Mouse (Mus musculus) forebrain, embryonic 14.5 days (tissue): ENCODE results near the gene Tbx3. TPM values are rescaled to one million over a fixed set of nuclear protein-coding genes. Genes with fewer than 3 reads are reported as not detected.

ENCODE experiments used
- ATAC-seq: fragments of 200-750 bp; cut with Nextera tagmentation; 2 replicates; pipeline ENCODE4 v1.8.0; 2017; ENCODE audit warnings: mild to moderate bottlenecking, moderate library complexity
- DNase-seq: peaks from one replicate; pipeline ENCODE4 v3.0.0-alpha.2; 2015; ENCODE audit warnings: low spot score
- H3K27ac ChIP-seq: fragments of 300-500 bp; sonication (generic); 2 replicates; pipeline ENCODE4 v1.5.1; 2014; ENCODE audit warnings: low read depth, mild to moderate bottlenecking, control low read depth, low read length, moderate library complexity
- H3K27me3 ChIP-seq: fragments of 300-500 bp; sonication (generic); replicated peaks from 2 replicates; pipeline ENCODE4 v1.6.1; 2014; ENCODE audit warnings: low read length, control low read depth, mixed read lengths; ENCODE audit not compliant: control insufficient read depth, insufficient read depth
- H3K36me3 ChIP-seq: fragments of 300-500 bp; sonication (generic); 2 replicates; pipeline ENCODE4 v1.6.1; 2014; ENCODE audit warnings: low read length, control low read depth; ENCODE audit not compliant: control insufficient read depth, insufficient read depth
- H3K4me1 ChIP-seq: fragments of 300-500 bp; sonication (generic); 2 replicates; pipeline ENCODE4 v1.6.1; 2014; ENCODE audit warnings: antibody characterized with exemption, low read length, control low read depth; ENCODE audit not compliant: control insufficient read depth, insufficient read depth
- H3K4me2 ChIP-seq: fragments of 300-500 bp; sonication (generic); 2 replicates; pipeline ENCODE4 v1.6.1; 2014; ENCODE audit warnings: mild to moderate bottlenecking, control low read depth, low read length
- H3K4me3 ChIP-seq: fragments of 300-500 bp; sonication (generic); 2 replicates; pipeline ENCODE4 v1.5.1; 2014; ENCODE audit warnings: low read depth, low read length, control low read depth
- H3K9ac ChIP-seq: fragments of 300-500 bp; sonication (generic); 2 replicates; pipeline ENCODE4 v1.6.1; 2014; ENCODE audit warnings: mild to moderate bottlenecking, low read length, control low read depth, moderate library complexity
- H3K9me3 ChIP-seq: fragments of 300-500 bp; sonication (generic); replicated peaks from 2 replicates; pipeline ENCODE4 v1.6.1; 2016; ENCODE audit warnings: low read length, control low read depth, mixed read lengths; ENCODE audit not compliant: control insufficient read depth
- WGBS: fragments of 180-500 bp; shearing (Covaris S2); extraction: QIAGEN DNeasy Blood & Tissue Kit; methylation state at CpG from one replicate; pipeline ENCODE4 v1.1.7; 2014; 5-methylcytosine and 5-hydroxymethylcytosine counted together
- polyA plus RNA-seq: library from polyadenylated mRNA; unstranded; fragments of >200 nt; fragmentation: Nextera tagmentation; extraction: Ambion mirVana; gene quantifications from 2 replicates; pipeline ENCODE4 v1.2.1, GENCODE M21; 2014

The Tbx3 gene
- polyA plus RNA-seq, 1 experiment from 2014 or later: 1.7 TPM

- Histone ChIP-seq H3K27me3 (peaks cover 84% of the 10 kb centered on the region), H3K4me3 (no peak overlapping the region), H3K9me3 (no peaks in the 10 kb centered on the region), H3K4me1 (no peaks in the 10 kb centered on the region), H3K9ac (no peak overlapping the region), H3K27ac (no peak overlapping the region), H3K36me3 (no peaks in the 10 kb centered on the region), H3K4me2 (no peak overlapping the region)
- ATAC-seq (no peak), DNase-seq (no peak)
- 3% methylated on average over 6 of the region's 6 CpGs for WGBS
These were observed 12.7 kb upstream of the Tbx3 start for GRCm38 (mm10) chr5:119657804-119658203.

GRCm38 (mm10) chr5:119658396-119658795, 12.1 kb upstream of the Tbx3 start:
- no peak overlapping the region for H3K4me3 ChIP-seq
- no peaks in the 10 kb centered on the region for H3K36me3 ChIP-seq
- peaks cover 84% of the 10 kb centered on the region for H3K27me3 ChIP-seq
- no peak overlapping the region for H3K4me2 ChIP-seq
- DNase-seq (no peak), ATAC-seq (no peak)
- WGBS: 0% methylated on average over 5 of the region's 5 CpGs
- H3K27ac ChIP-seq: no peak overlapping the region
- no peak overlapping the region for H3K9ac ChIP-seq
- no peaks in the 10 kb centered on the region for H3K4me1 ChIP-seq
- H3K9me3 ChIP-seq: no peaks in the 10 kb centered on the region

GRCm38 (mm10) chr5:119659041-119659440, 11.4 kb upstream of the Tbx3 start:
- ATAC-seq (no peak), DNase-seq (no peak)
- no peaks in the 10 kb centered on the region for H3K36me3 ChIP-seq
- H3K27me3 ChIP-seq: peaks cover 85% of the 10 kb centered on the region
- H3K4me1 ChIP-seq: no peaks in the 10 kb centered on the region
- H3K9me3 ChIP-seq: no peaks in the 10 kb centered on the region
- WGBS: 2% methylated on average over 3 of the region's 3 CpGs
- no peak overlapping the region for H3K4me3 ChIP-seq
- no peak overlapping the region for H3K27ac ChIP-seq
- H3K9ac ChIP-seq: no peak overlapping the region
- no peak overlapping the region for H3K4me2 ChIP-seq

GRCm38 (mm10) chr5:119660526-119661410, 9.7 kb upstream of the Tbx3 start:
- 1% methylated on average over 25 of the region's 25 CpGs for whole genome bisulfite sequencing

GRCm38 (mm10) chr5:119661474-119661873, 9.0 kb upstream of the Tbx3 start:
- Histone ChIP-seq H3K27me3 (peaks cover 89% of the 10 kb centered on the region), H3K4me1 (no peaks in the 10 kb centered on the region), H3K36me3 (no peaks in the 10 kb centered on the region), H3K4me2 (no peak overlapping the region), H3K9me3 (no peaks in the 10 kb centered on the region), H3K4me3 (no peak overlapping the region), H3K27ac (no peak overlapping the region), H3K9ac (no peak overlapping the region)
- ATAC-seq (no peak), DNase-seq (no peak)
- 2% methylated on average over 11 of the region's 11 CpGs for WGBS

More at GRCm38 (mm10) chr5:119660526-119661410, 9.7 kb upstream of the Tbx3 start:
- Histone ChIP-seq H3K27me3 (peaks cover 88% of the 10 kb centered on the region), H3K4me2 (no peak overlapping the region), H3K4me3 (no peak overlapping the region), H3K27ac (no peak overlapping the region), H3K9me3 (no peaks in the 10 kb centered on the region), H3K4me1 (no peaks in the 10 kb centered on the region), H3K9ac (no peak overlapping the region), H3K36me3 (no peaks in the 10 kb centered on the region)
- ATAC-seq (no peak), DNase-seq (no peak)

- H3K27me3 ChIP-seq: peaks cover 90% of the 10 kb centered on the region
- no peak overlapping the region for H3K4me3 ChIP-seq
- no peaks in the 10 kb centered on the region for H3K4me1 ChIP-seq
- H3K9me3 ChIP-seq: no peaks in the 10 kb centered on the region
- under 1% methylated on average over 13 of the region's 13 CpGs for WGBS
- no peak overlapping the region for H3K4me2 ChIP-seq
- H3K36me3 ChIP-seq: no peaks in the 10 kb centered on the region
- ATAC-seq (no peak), DNase-seq (no peak)
- H3K9ac ChIP-seq: no peak overlapping the region
- no peak overlapping the region for H3K27ac ChIP-seq
These were observed 8.1 kb upstream of the Tbx3 start for GRCm38 (mm10) chr5:119662326-119662725.

- Histone ChIP-seq H3K27me3 (peaks cover 90% of the 10 kb centered on the region), H3K4me1 (no peaks in the 10 kb centered on the region), H3K27ac (no peak overlapping the region), H3K9me3 (no peaks in the 10 kb centered on the region), H3K4me3 (no peak overlapping the region), H3K9ac (no peak overlapping the region), H3K4me2 (no peak overlapping the region), H3K36me3 (no peaks in the 10 kb centered on the region)
- no peak for ATAC-seq
- 2% methylated on average over 12 of the region's 12 CpGs for WGBS
- no peak for DNase-seq
These were observed 7.7 kb upstream of the Tbx3 start for GRCm38 (mm10) chr5:119662731-119663130.

GRCm38 (mm10) chr5:119663241-119663640, 7.2 kb upstream of the Tbx3 start:
- H3K4me3 ChIP-seq: no peak overlapping the region
- no peak for DNase-seq
- H3K4me2 ChIP-seq: no peak overlapping the region
- no peaks in the 10 kb centered on the region for H3K4me1 ChIP-seq
- H3K9ac ChIP-seq: no peak overlapping the region
- 1% methylated on average over 15 of the region's 15 CpGs for WGBS
- no peaks in the 10 kb centered on the region for H3K9me3 ChIP-seq
- H3K36me3 ChIP-seq: no peaks in the 10 kb centered on the region
- peaks cover 90% of the 10 kb centered on the region for H3K27me3 ChIP-seq
- no peak for ATAC-seq
- no peak overlapping the region for H3K27ac ChIP-seq

- Histone ChIP-seq H3K27ac (no peak overlapping the region), H3K36me3 (no peaks in the 10 kb centered on the region), H3K4me2 (no peak overlapping the region), H3K9me3 (no peaks in the 10 kb centered on the region), H3K4me3 (no peak overlapping the region), H3K27me3 (peaks cover 90% of the 10 kb centered on the region), H3K4me1 (no peaks in the 10 kb centered on the region), H3K9ac (no peak overlapping the region)
- no peak for ATAC-seq
- no peak for DNase-seq
- under 1% methylated on average over 5 of the region's 5 CpGs for whole genome bisulfite sequencing
These were observed 6.7 kb upstream of the Tbx3 start for GRCm38 (mm10) chr5:119663747-119664146.
